Mouse (Mus musculus) CH12.LX (cell line): ENCODE results near the gene Rmi1. TPM values are rescaled to one million over a fixed set of nuclear protein-coding genes. Genes with fewer than 3 reads are reported as not detected.
"Not testable (repeated sequence)": the region's sequence is repeated elsewhere in the genome, so short reads cannot be mapped to it uniquely, and the experiment has no call there.

ENCODE experiments used
- DNase-seq: peaks from one replicate; pipeline ENCODE4 v3.0.0-alpha.2; 2013; ENCODE audit errors: extremely low read depth
- H3K27ac ChIP-seq: 2 replicates; pipeline ENCODE4 v1.5.1; 2012; ENCODE audit warnings: low read depth, mild to moderate bottlenecking, control low read depth, moderate library complexity; ENCODE audit not compliant: insufficient read depth
- H3K27me3 ChIP-seq: replicated peaks from 2 replicates; pipeline ENCODE3; 2012; ENCODE audit warnings: inconsistent platforms
- H3K36me3 ChIP-seq, 2 experiments: replicated peaks in 1 of 2; 2 replicates each; pipeline versions ENCODE3 to v1.6.1; 2012; ENCODE audit warnings: inconsistent platforms in 1 of 2, low read length in 1 of 2, mild to moderate bottlenecking in 1 of 2, mixed read lengths in 1 of 2, moderate library complexity in 1 of 2; ENCODE audit not compliant: control insufficient read depth in 1 of 2, insufficient read depth in 1 of 2
- H3K4me1 ChIP-seq, 2 experiments: 2 replicates each; pipeline ENCODE4 v1.6.1; 2012; ENCODE audit warnings: inconsistent platforms in 1 of 2, moderate library complexity in 1 of 2; ENCODE audit not compliant: insufficient read depth in 2 of 2, control insufficient read depth in 1 of 2
- H3K4me2 ChIP-seq: 2 replicates; pipeline ENCODE4 v1.6.1; 2012; ENCODE audit warnings: low read depth, mild to moderate bottlenecking, control low read depth; ENCODE audit not compliant: poor library complexity, insufficient read depth, severe bottlenecking
- H3K4me3 ChIP-seq, 3 experiments: fragments of 150-350 bp in 1 of 3; sonication (generic) in 1 of 3; replicated peaks in 1 of 3; 2 replicates each; pipeline versions ENCODE3 to v1.5.1; 2011 to 2012; ENCODE audit warnings: low read depth in 2 of 3, low read length in 2 of 3, mild to moderate bottlenecking in 2 of 3, moderate library complexity in 2 of 3, control low read depth in 1 of 3, improper control_type of control experiment in 1 of 3, inconsistent platforms in 1 of 3, mixed read lengths in 1 of 3; ENCODE audit not compliant: poor library complexity in 1 of 3
- H3K79me2 ChIP-seq: replicated peaks from 2 replicates; pipeline ENCODE4 v1.6.1; 2012; ENCODE audit warnings: mild to moderate bottlenecking, moderate library complexity; ENCODE audit not compliant: control insufficient read depth, poor library complexity, insufficient read depth, severe bottlenecking; ENCODE audit errors: extremely low read depth
- H3K9ac ChIP-seq: 2 replicates; pipeline ENCODE4 v1.6.1; 2012; ENCODE audit warnings: low read depth, mild to moderate bottlenecking, control low read depth, moderate library complexity; ENCODE audit not compliant: insufficient read depth
- H3K9me3 ChIP-seq: replicated peaks from 2 replicates; pipeline ENCODE3; 2012; ENCODE audit warnings: low read length, inconsistent platforms, mixed read lengths
- CHD1 ChIP-seq: IDR thresholded peaks from 2 replicates; pipeline ENCODE4 v1.6.1; 2012; ENCODE audit warnings: low read depth, low read length, improper control_type of control experiment, inconsistent platforms
- E2F4 ChIP-seq: IDR thresholded peaks from 2 replicates; pipeline ENCODE4 v1.6.1; 2011; ENCODE audit warnings: low read depth, low read length, improper control_type of control experiment; ENCODE audit not compliant: insufficient replicate concordance
- ELF1 ChIP-seq: IDR thresholded peaks from 2 replicates; pipeline ENCODE4 v1.6.1; 2014; ENCODE audit warnings: low read depth, mild to moderate bottlenecking, inconsistent platforms, low read length, improper control_type of control experiment
- EP300 ChIP-seq: IDR thresholded peaks from 2 replicates; pipeline ENCODE4 v1.6.1; 2011; ENCODE audit warnings: low read length, improper control_type of control experiment
- GABPA ChIP-seq: IDR thresholded peaks from 2 replicates; pipeline ENCODE4 v1.6.1; 2012; ENCODE audit warnings: low read depth, low read length, improper control_type of control experiment, inconsistent platforms; ENCODE audit not compliant: insufficient replicate concordance
- HCFC1 ChIP-seq: IDR thresholded peaks from 2 replicates; pipeline ENCODE4 v1.6.1; 2012; ENCODE audit warnings: low read depth, mild to moderate bottlenecking, inconsistent platforms, low read length, improper control_type of control experiment
- JUN ChIP-seq: IDR thresholded peaks from 2 replicates; pipeline ENCODE4 v1.6.1; 2011; ENCODE audit warnings: low read depth, mild to moderate bottlenecking, low read length, improper control_type of control experiment, moderate library complexity; ENCODE audit not compliant: insufficient read depth
- JUND ChIP-seq: conservative IDR thresholded peaks from 2 replicates; pipeline ENCODE4 v1.6.1; 2011; ENCODE audit warnings: low read depth, low read length, improper control_type of control experiment
- MAFK ChIP-seq: IDR thresholded peaks from 2 replicates; pipeline ENCODE4 v1.6.1; 2011; ENCODE audit warnings: low read length, improper control_type of control experiment; ENCODE audit not compliant: insufficient replicate concordance
- MXI1 ChIP-seq: IDR thresholded peaks from 2 replicates; pipeline ENCODE4 v1.6.1; 2011; ENCODE audit warnings: mild to moderate bottlenecking, low read depth, low read length, improper control_type of control experiment
- MYC ChIP-seq: IDR thresholded peaks from 2 replicates; pipeline ENCODE4 v1.6.1; 2011; ENCODE audit warnings: low read depth, mild to moderate bottlenecking, improper control_type of control experiment, low read length
- NELFE ChIP-seq: IDR thresholded peaks from 2 replicates; pipeline ENCODE4 v1.6.1; 2011; ENCODE audit warnings: low read depth, low read length, improper control_type of control experiment
- PAX5 ChIP-seq: IDR thresholded peaks from 2 replicates; pipeline ENCODE4 v1.6.1; 2012; ENCODE audit warnings: low read length, inconsistent platforms, mixed read lengths
- RCOR1 ChIP-seq: conservative IDR thresholded peaks from 2 replicates; pipeline ENCODE4 v1.6.1; 2012; ENCODE audit warnings: low read depth, mild to moderate bottlenecking, inconsistent platforms, low read length, improper control_type of control experiment
- TBP ChIP-seq: conservative IDR thresholded peaks from 2 replicates; pipeline ENCODE4 v1.6.1; 2011; ENCODE audit warnings: low read depth, low read length, improper control_type of control experiment
- TCF12 ChIP-seq: IDR thresholded peaks from 2 replicates; pipeline ENCODE4 v1.6.1; 2014; ENCODE audit warnings: low read depth, mild to moderate bottlenecking, inconsistent platforms, low read length, improper control_type of control experiment
- UBTF ChIP-seq: IDR thresholded peaks from 2 replicates; pipeline ENCODE4 v1.6.1; 2012; ENCODE audit warnings: low read depth, mild to moderate bottlenecking, inconsistent platforms, low read length, improper control_type of control experiment, moderate library complexity
- USF1 ChIP-seq: IDR thresholded peaks from 2 replicates; pipeline ENCODE4 v1.6.1; 2014; ENCODE audit warnings: low read depth, mild to moderate bottlenecking, inconsistent platforms, low read length, improper control_type of control experiment
- dilution Hi-C: fragments of 300-500 bp; cut with MboI; formaldehyde crosslinking; loops from 2 replicates; pipeline ENCODE4 v1.14.3; 2020; ENCODE audit warnings: low sequenced_read_pairs; ENCODE audit not compliant: extremely low pct_unique_long_range_greater_than_20kb, extremely low pct_ligation_motif_present
- in situ Hi-C: fragments of 300-500 bp; cut with MboI; formaldehyde crosslinking; loops from 3 replicates; pipeline ENCODE4 v1.14.3; 2019; ENCODE audit warnings: low sequenced_read_pairs, low pct_ligation_motif_present, low pct_unique_long_range_greater_than_20kb, mixed read lengths
- polyA plus RNA-seq: library from polyadenylated mRNA; unstranded; fragments of >175 nt; gene quantifications from 2 replicates; pipeline ENCODE4 v1.2.1, GENCODE M21; 2012; ENCODE audit warnings: low read depth; ENCODE audit not compliant: insufficient read length
- total RNA-seq, 2 experiments: library from RNA; depleted of rRNA; stranded (reverse); fragments of 300-350 nt in 1 of 2; fragments of >200 nt in 1 of 2; gene quantifications; 2 replicates each; pipeline ENCODE4 v1.2.3; 2012 to 2014

Gene Rmi1
- total and polyA plus RNA-seq, 3 experiments, result 6.8 to 11.0 (median 8.4) TPM

GRCm38 (mm10) chr13:58359304-58359653 lies 42.8 kb upstream of the Rmi1 start:
- Histone ChIP-seq H3K9ac (no peak overlapping the region), H3K4me3 (no peak overlapping the region), H3K27me3 (no peaks in the 10 kb centered on the region)
- DNase-seq, result no peak
- TF ChIP-seq JUN (no peak), NELFE (no peak)
- TF ChIP-seq, all 38 proteins: peak for 0
- H3K79me2 ChIP-seq, result no peaks in the 10 kb centered on the region
- peaks cover 11% of the 10 kb centered on the region for H3K9me3 ChIP-seq
- H3K27ac ChIP-seq, result no peak overlapping the region
- H3K4me2 ChIP-seq, result no peak overlapping the region
- dilution Hi-C loops, result no loop called here
- H3K36me3 ChIP-seq, result no peaks in the 10 kb centered on the region
- no peaks in the 10 kb centered on the region for H3K4me1 ChIP-seq
- in situ Hi-C loops, result no loop called here

DNA sequence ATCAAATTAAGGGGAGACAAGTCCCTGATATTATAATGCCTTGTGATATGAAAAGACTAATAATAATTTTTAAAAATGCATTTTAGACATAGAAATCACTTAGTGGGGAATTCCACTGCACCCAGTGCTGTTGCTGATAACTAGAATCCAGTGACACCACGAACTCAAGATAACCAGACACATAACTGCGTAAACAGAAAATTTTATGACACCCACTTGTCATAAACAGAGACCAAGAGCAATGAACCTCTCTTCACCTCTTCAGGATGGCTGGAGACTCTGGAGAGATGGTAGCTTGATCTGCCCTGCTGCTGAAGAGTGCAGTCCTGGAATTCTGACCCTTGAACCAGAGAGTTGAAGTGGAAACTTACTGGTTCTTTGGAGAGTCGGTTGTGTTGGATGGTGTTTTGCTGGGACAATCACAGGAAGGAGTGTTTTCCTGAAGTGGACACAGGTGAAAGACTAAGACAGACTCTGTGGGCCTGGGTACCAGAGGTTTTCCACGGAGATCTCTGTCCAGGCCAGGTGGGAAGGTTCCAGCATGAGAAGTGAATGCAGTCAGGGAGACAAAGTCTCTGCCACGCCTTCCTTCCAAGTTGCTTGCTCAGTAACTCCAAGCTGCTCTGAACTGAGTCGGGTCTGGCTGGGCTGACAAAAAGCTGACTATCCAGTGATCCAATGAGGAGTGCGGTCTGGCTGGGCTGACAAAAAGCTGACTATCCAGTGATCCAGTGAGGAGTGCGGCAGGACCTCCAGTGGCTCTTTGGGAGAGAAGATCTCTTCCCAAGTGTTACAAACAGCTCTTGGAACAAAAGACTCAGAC lies 37.5 kb upstream of the Rmi1 start:
- Histone ChIP-seq H3K27ac (no peak overlapping the region), H3K36me3 (no peaks in the 10 kb centered on the region), H3K9me3 (peaks cover 9% of the 10 kb centered on the region), H3K9ac (no peak overlapping the region), H3K4me3 (no peak overlapping the region), H3K27me3 (no peaks in the 10 kb centered on the region), H3K4me2 (no peak overlapping the region), H3K4me1 (no peaks in the 10 kb centered on the region), H3K79me2 (no peaks in the 10 kb centered on the region)
- DNase-seq, result no peak
- dilution Hi-C loops (no loop called here), in situ Hi-C loops (no loop called here)
- TF ChIP-seq TBP, result no peak

DNA sequence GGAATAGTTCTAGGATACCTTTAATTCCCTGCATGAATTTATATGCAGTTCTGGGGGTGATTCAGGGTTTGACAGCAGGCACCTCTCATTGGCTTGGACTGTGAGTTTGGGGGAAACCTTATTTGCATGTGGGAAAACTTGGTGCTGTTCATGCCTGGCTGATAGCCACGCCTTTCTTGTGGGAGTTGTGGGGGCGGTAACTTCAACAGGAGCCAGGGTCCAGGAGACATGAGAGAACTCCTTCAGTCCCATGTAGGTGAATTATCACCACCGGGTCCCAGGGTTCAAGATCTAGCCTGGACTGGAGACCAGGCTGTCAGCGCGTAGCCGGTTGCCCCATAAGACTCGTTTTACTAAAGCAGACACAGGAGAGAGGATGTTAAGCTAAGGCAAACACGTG lies 36.9 kb upstream of the Rmi1 start:
- H3K36me3 ChIP-seq, H3K4me1 ChIP-seq, in situ Hi-C loops, H3K27ac ChIP-seq, H3K4me3 ChIP-seq, H3K9ac ChIP-seq, DNase-seq, H3K9me3 ChIP-seq, H3K27me3 ChIP-seq, H3K4me2 ChIP-seq, dilution Hi-C loops, H3K79me2 ChIP-seq: not testable (repeated sequence)

- in situ Hi-C loops, result no loop called here
- dilution Hi-C loops, result no loop called here
- Histone ChIP-seq H3K9me3 (peaks cover 9% of the 10 kb centered on the region), H3K4me2 (no peak overlapping the region), H3K4me3 (no peak overlapping the region), H3K79me2 (no peaks in the 10 kb centered on the region), H3K9ac (no peak overlapping the region), H3K36me3 (no peaks in the 10 kb centered on the region), H3K27me3 (no peaks in the 10 kb centered on the region), H3K27ac (no peak overlapping the region), H3K4me1 (no peaks in the 10 kb centered on the region)
- no peak for DNase-seq
- TF ChIP-seq MYC, result no peak
- no peak for TF ChIP-seq GABPA
- TF ChIP-seq CHD1, result no peak
- TF ChIP-seq HCFC1, result no peak
- TF ChIP-seq MAFK, result no peak
- TF ChIP-seq JUND, result no peak
- no peak for TF ChIP-seq TCF12
- no peak for TF ChIP-seq JUN
- no peak for TF ChIP-seq USF1
- TF ChIP-seq MXI1, result no peak
- no peak for TF ChIP-seq PAX5
- no peak for TF ChIP-seq UBTF
- TF ChIP-seq EP300, result no peak
- TF ChIP-seq RCOR1, result no peak
- TF ChIP-seq ELF1, result no peak
- TF ChIP-seq E2F4, result no peak
Observed at GRCm38 (mm10) chr13:58366373-58366772, 35.7 kb upstream of the Rmi1 start.
